Mouse (Mus musculus): ENCODE results near the gene Hsph1.

GRCm38 (mm10) chr5:149642366-149642765 is 6.2 kb upstream of the Hsph1 start:
- TF ChIP-seq POLR2A (IDR thresholded peaks at IDR 0.05; ENCODE audit: borderline replicate concordance, insufficient read depth, low read length): no peak
- no peak for TF ChIP-seq CTCF (IDR thresholded peaks at IDR 0.05; ENCODE audit: borderline replicate concordance, insufficient read depth, low read depth, low read length)
